In genomic region chr17:26715271-26715758, GRCm38 (mm10) we compare ENCODE assay signal across 8 mouse cellular contexts. TPM values are rescaled to one million over a fixed set of nuclear protein-coding genes. Genes with fewer than 3 reads are reported as not detected.
A peak's percentile ranks its signal among the peaks of the same experiment; 100 is the strongest.
DNase-seq lines count a peak whose midpoint lies in the region; ATAC-seq and TF ChIP-seq lines count a peak whose summit lies in the region.

Gene Crebrf, plus strand, starts transcription at chr17:26715650.

- peaks cover 17% of the 10 kb centered on the region for H3K4me1 ChIP-seq in E14TG2a.4 (replicated peaks; ENCODE audit: low read depth, low read length)
- peaks cover 7% of the 10 kb centered on the region; the same call in 1 of the 2 replicates for H3K4me1 ChIP-seq in forebrain, embryonic 12.5 days
- H3K4me1 ChIP-seq in heart, postnatal 0 days (ENCODE audit: control insufficient read depth, insufficient read depth), result peaks cover 11% of the 10 kb centered on the region; the same call in 1 of the 2 replicates
- H3K4me1 ChIP-seq in liver, embryonic 16.5 days (ENCODE audit: control insufficient read depth, low read depth, low read length), result peaks cover 22% of the 10 kb centered on the region
- peaks cover 13% of the 10 kb centered on the region for H3K4me1 ChIP-seq in neural tube, embryonic 13.5 days (replicated peaks)
- H3K4me1 ChIP-seq in testis, adult 2 months (ENCODE audit: control insufficient read depth, insufficient read depth, low read length), result peaks cover 7% of the 10 kb centered on the region; the same call in 1 of the 2 replicates

- peak within 1 kb of the TSS; percentile 70 for H3K9ac ChIP-seq in forebrain, embryonic 12.5 days
- H3K9ac ChIP-seq in heart, postnatal 0 days (replicated peaks; ENCODE audit: low read depth, low read length), result peak within 1 kb of the TSS; percentile 73
- H3K9ac ChIP-seq in liver, embryonic 16.5 days (ENCODE audit: low read depth, low read length), result peak within 1 kb of the TSS; percentile 84
- peak within 1 kb of the TSS; percentile 77 for H3K9ac ChIP-seq in neural tube, embryonic 13.5 days

- peaks cover 3% of the 10 kb centered on the region; the same call in 1 of the 2 replicates for H3K36me3 ChIP-seq in E14TG2a.4 (ENCODE audit: insufficient read depth, low read length)
- H3K36me3 ChIP-seq in forebrain, embryonic 12.5 days (replicated peaks), result no peaks in the 10 kb centered on the region
- H3K36me3 ChIP-seq in heart, postnatal 0 days (replicated peaks; ENCODE audit: control insufficient read depth, insufficient read depth, low read length), result no peaks in the 10 kb centered on the region
- H3K36me3 ChIP-seq in liver, embryonic 16.5 days (ENCODE audit: control insufficient read depth, insufficient read depth), result no peaks in the 10 kb centered on the region
- no peaks in the 10 kb centered on the region for H3K36me3 ChIP-seq in neural tube, embryonic 13.5 days
- no peaks in the 10 kb centered on the region for H3K36me3 ChIP-seq in testis, adult 2 months (ENCODE audit: control insufficient read depth, insufficient read depth, low read length)

- H3K27ac ChIP-seq in forebrain, embryonic 12.5 days, result peak within 1 kb of the TSS; percentile 80
- peak within 1 kb of the TSS; percentile 86 for H3K27ac ChIP-seq in heart, postnatal 0 days (ENCODE audit: low read depth)
- peak within 1 kb of the TSS; percentile 97 for H3K27ac ChIP-seq in liver, embryonic 16.5 days (ENCODE audit: low read length)
- H3K27ac ChIP-seq in neural tube, embryonic 13.5 days (replicated peaks), result peak within 1 kb of the TSS; percentile 84
- peak within 1 kb of the TSS; percentile 87 for H3K27ac ChIP-seq in testis, adult 2 months (ENCODE audit: control insufficient read depth, insufficient read depth, low read depth, low read length)

- peak; percentile 97 for TF ChIP-seq POLR2A in testis, adult 2 months (IDR thresholded peaks at IDR 0.05; ENCODE audit: control insufficient read depth, low read depth, low read length)

- DNase-seq in c-Kit-positive CD71-positive TER-119-positive erythroid progenitor cells, embryonic 14.5 days (ENCODE audit: low spot score), result peak; percentile 97
- peak; percentile 98 for DNase-seq in heart, postnatal 0 days (ENCODE audit: low spot score)
- peak; percentile 99 to 100 for DNase-seq in kidney, postnatal 4 days

- peak within 1 kb of the TSS; percentile 70 for H3K4me2 ChIP-seq in forebrain, embryonic 12.5 days
- H3K4me2 ChIP-seq in heart, postnatal 0 days (ENCODE audit: low read depth, low read length), result peak within 1 kb of the TSS; percentile 77
- peak within 1 kb of the TSS; percentile 91 for H3K4me2 ChIP-seq in liver, embryonic 16.5 days (ENCODE audit: low read depth, low read length)
- peak within 1 kb of the TSS; percentile 74 for H3K4me2 ChIP-seq in neural tube, embryonic 13.5 days

- no peaks in the 10 kb centered on the region for H3K27me3 ChIP-seq in E14TG2a.4 (ENCODE audit: insufficient read depth, low read length)
- H3K27me3 ChIP-seq in forebrain, embryonic 12.5 days, result no peaks in the 10 kb centered on the region; the same call in 1 of the 2 replicates
- H3K27me3 ChIP-seq in heart, postnatal 0 days (ENCODE audit: control insufficient read depth, insufficient read depth, low read length), result no peaks in the 10 kb centered on the region
- H3K27me3 ChIP-seq in liver, embryonic 16.5 days (ENCODE audit: control insufficient read depth, insufficient read depth, low read depth, low read length), result no peaks in the 10 kb centered on the region
- no peaks in the 10 kb centered on the region for H3K27me3 ChIP-seq in neural tube, embryonic 13.5 days
- H3K27me3 ChIP-seq in testis, adult 2 months (ENCODE audit: control insufficient read depth, insufficient read depth, low read length), result no peaks in the 10 kb centered on the region

- H3K4me3 ChIP-seq in E14TG2a.4 (replicated peaks; ENCODE audit: low read length), result peak within 1 kb of the TSS; percentile 95
- peak within 1 kb of the TSS; percentile 99 for H3K4me3 ChIP-seq in forebrain, embryonic 12.5 days (replicated peaks)
- peak within 1 kb of the TSS; percentile 99 for H3K4me3 ChIP-seq in heart, postnatal 0 days (ENCODE audit: low read depth, low read length)
- peak within 1 kb of the TSS; percentile 96 for H3K4me3 ChIP-seq in liver, embryonic 16.5 days (ENCODE audit: low read depth, low read length)
- peak within 1 kb of the TSS; percentile 82 for H3K4me3 ChIP-seq in neural tube, embryonic 13.5 days
- H3K4me3 ChIP-seq in testis, adult 2 months (ENCODE audit: control insufficient read depth, low read depth, low read length), result peak within 1 kb of the TSS; percentile 93

- under 1% methylated on average over 41 of the region's 41 CpGs for WGBS in forebrain, embryonic 12.5 days
- WGBS in heart, postnatal 0 days, result under 1% methylated on average over 40 of the region's 41 CpGs
- under 1% methylated on average over 41 of the region's 41 CpGs for WGBS in liver, embryonic 16.5 days (ENCODE audit: insufficient replicate concordance)
- 0% methylated on average over 41 of the region's 41 CpGs for WGBS in neural tube, embryonic 13.5 days

- ATAC-seq in forebrain, embryonic 12.5 days (ENCODE audit: low FRiP score), result peak; percentile 89
- peak; percentile 88 for ATAC-seq in heart, postnatal 0 days (ENCODE audit: insufficient read depth, low read depth)
- ATAC-seq in liver, embryonic 16.5 days (ENCODE audit: low read depth), result peak; percentile 69
- ATAC-seq in neural tube, embryonic 13.5 days (ENCODE audit: low read depth), result peak; percentile 89

- H3K9me3 ChIP-seq in E14TG2a.4 (ENCODE audit: low read length), result no peaks in the 10 kb centered on the region
- no peaks in the 10 kb centered on the region for H3K9me3 ChIP-seq in forebrain, embryonic 12.5 days
- H3K9me3 ChIP-seq in heart, postnatal 0 days (replicated peaks; ENCODE audit: control insufficient read depth, low read length), result no peaks in the 10 kb centered on the region
- no peaks in the 10 kb centered on the region for H3K9me3 ChIP-seq in liver, embryonic 16.5 days (replicated peaks; ENCODE audit: control insufficient read depth, low read length)
- no peaks in the 10 kb centered on the region for H3K9me3 ChIP-seq in neural tube, embryonic 13.5 days

- TF ChIP-seq EP300 in heart, postnatal 0 days (IDR thresholded peaks at IDR 0.05; ENCODE audit: low read depth), result peak; percentile 74; the same call in 1 of the 2 replicates

- no peak for TF ChIP-seq CTCF in E14TG2a.4 (conservative IDR thresholded peaks at IDR 0.05; ENCODE audit: low read length)
- TF ChIP-seq CTCF in heart, postnatal 0 days (IDR thresholded peaks at IDR 0.05; ENCODE audit: low read depth), result no peak
- no peak for TF ChIP-seq CTCF in testis, adult 2 months (IDR thresholded peaks at IDR 0.05; ENCODE audit: control insufficient read depth, insufficient read depth, insufficient replicate concordance, low read depth, low read length)

RNA-seq across cellular contexts. Expression of gene Crebrf, which starts in this region (rescaled TPM):
- 7.6 and 8.4 TPM in 2 replicates for polyA plus RNA-seq in forebrain, embryonic 12.5 days (2016; fragmentation: Nextera tagmentation; extraction: Ambion mirVana)
- total RNA-seq in heart, postnatal 0 days (2014; rRNA removed; ENCODE audit: low replicate concordance), result 13.6 and 23.8 TPM in 2 replicates
- polyA plus RNA-seq in heart, postnatal 0 days (2015; fragmentation: Nextera tagmentation; extraction: Ambion mirVana), result 11.8 and 17.3 TPM in 2 replicates
- 4.0 and 5.9 TPM in 2 replicates for polyA plus RNA-seq in liver, embryonic 16.5 days (2015; fragmentation: Nextera tagmentation; extraction: Ambion mirVana)
- polyA plus RNA-seq in neural tube, embryonic 13.5 days (2015; fragmentation: Nextera tagmentation; extraction: Ambion mirVana), result 9.9 and 11.4 TPM in 2 replicates
- 8.6 and 11.1 TPM in 2 replicates for polyA plus RNA-seq in testis, adult 2 months (2012; rRNA removed)

Comparison
In these comparisons a context has a peak if more than half of its experiments do, and no peak if none do; other contexts are left out.
1. Peak in every context shown above with its lines: DNase-seq, ATAC-seq, H3K4me3 ChIP-seq and H3K27ac ChIP-seq.